Mouse (Mus musculus): ENCODE measurements at regions not wholly inside any gene's neighbourhood (a gene's known extent, or its start where the extent isn't known, plus 50 kb on each side); places are given as distances from the start of the nearest gene placed in this dataset.
A peak's percentile ranks its signal among the peaks of the same experiment; 100 is the strongest.

GRCm38 (mm10) chr17:83276000-83276891 is 61.2 kb downstream of the Pkdcc start:
- DNase-seq (ENCODE audit: low read depth), result peak; percentile 58

GRCm38 (mm10) chr17:83277117-83277947 is 62.2 kb downstream of the Pkdcc start:
- peak; percentile 64 for DNase-seq (ENCODE audit: low read depth)

- peak; percentile 92 for DNase-seq (ENCODE audit: low read depth)
These were observed 63.1 kb downstream of the Pkdcc start for GRCm38 (mm10) chr17:83277948-83278924.

GRCm38 (mm10) chr17:83283328-83283727 is 67.4 kb upstream of the Eml4 start:
- no peak for DNase-seq (ENCODE audit: low read depth)

GRCm38 (mm10) chr17:83287381-83288142 is 63.2 kb upstream of the Eml4 start:
- DNase-seq (ENCODE audit: low read depth), result no peak

GRCm38 (mm10) chr17:83288143-83288492 is 62.6 kb upstream of the Eml4 start:
- no peak for DNase-seq (ENCODE audit: low read depth)

- no peak for DNase-seq (ENCODE audit: low read depth)
These were observed 55.0 kb upstream of the Eml4 start for GRCm38 (mm10) chr17:83295526-83296238.

GRCm38 (mm10) chr17:83297379-83298121 is 53.2 kb upstream of the Eml4 start:
- peak; percentile 44 for DNase-seq (ENCODE audit: low read depth)

Data from 416B (cell line).